Mouse (Mus musculus): Measurements from ENCODE around the gene Fam241b. TPM values are rescaled to one million over a fixed set of nuclear protein-coding genes. Genes with fewer than 3 reads are reported as not detected.

The Fam241b gene
- total and polyA plus RNA-seq, 2 experiments from 2014 or later: 118 to 193 TPM

DNA sequence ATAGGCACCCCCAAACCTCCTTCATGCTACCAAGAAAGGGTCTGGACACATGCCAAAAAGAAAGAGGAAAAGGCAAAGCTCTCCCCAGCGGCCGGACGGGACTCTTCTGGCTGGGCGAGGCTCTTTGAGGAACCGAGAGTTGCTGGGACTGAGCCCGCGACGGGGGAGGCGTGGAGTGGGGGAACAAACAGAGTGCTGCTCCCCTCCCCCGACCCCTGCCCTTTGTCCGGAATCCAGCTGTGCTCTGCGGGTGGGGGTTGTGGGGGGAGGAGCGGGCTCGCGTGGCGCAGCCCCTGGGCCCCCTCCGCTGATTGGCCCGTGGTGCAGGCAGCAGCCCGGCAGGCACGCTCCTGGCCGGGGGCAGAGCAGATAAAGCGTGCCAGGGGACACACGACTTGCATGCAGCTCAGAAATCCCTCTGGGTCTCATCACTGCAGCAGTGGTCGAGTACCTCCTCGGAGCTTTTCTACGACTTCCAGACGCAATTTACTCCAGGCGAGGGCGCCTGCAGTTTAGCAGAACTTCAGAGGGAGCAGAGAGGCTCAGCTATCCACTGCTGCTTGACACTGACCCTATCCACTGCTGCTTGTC lies 10.9 kb downstream of the Fam241b start, which contains the start of gene Neurog3:
Gene Neurog3, plus strand, starts transcription at position 400 of the 591 bp plus-strand sequence.
- Histone ChIP-seq H3K27me3 (ENCODE audit: insufficient read depth, low read length) (peaks cover 89% of the 10 kb centered on the region), H3K4me2 (ENCODE audit: low read depth) (peak within 1 kb of the TSS; percentile 18; the same call in 1 of the 2 replicates), H3K36me3 (ENCODE audit: insufficient read depth) (no peaks in the 10 kb centered on the region), H3K9ac (no peak within 1 kb of the TSS), H3K9me3 (ENCODE audit: low read length) (no peaks in the 10 kb centered on the region), H3K4me1 (ENCODE audit: insufficient read depth) (no peaks in the 10 kb centered on the region; the same call in 1 of the 2 replicates), H3K4me3 (ENCODE audit: low read depth, low read length) (no peak within 1 kb of the TSS), H3K27ac (ENCODE audit: low read depth, low read length) (no peak within 1 kb of the TSS)
- TF ChIP-seq CTCF (IDR thresholded peaks at IDR 0.05; ENCODE audit: low read depth): no peak
- WGBS: 1% methylated on average over 29 of the region's 29 CpGs
- DNase-seq: no peak
- ATAC-seq: no peak

GRCm38 (mm10) chr10:62128316-62128951 lies 15.3 kb downstream of the Fam241b start:
- H3K4me3 ChIP-seq (ENCODE audit: low read depth, low read length): peak overlapping the region; percentile 20
- DNase-seq (peak; percentile 56), ATAC-seq (peak; percentile 68)
- no peaks in the 10 kb centered on the region; the same call in 1 of the 2 replicates for H3K4me1 ChIP-seq (ENCODE audit: insufficient read depth)
- peaks cover 55% of the 10 kb centered on the region for H3K27me3 ChIP-seq (ENCODE audit: insufficient read depth, low read length)
- H3K27ac ChIP-seq (ENCODE audit: low read depth, low read length): no peak overlapping the region
- H3K9ac ChIP-seq: no peak overlapping the region
- no peaks in the 10 kb centered on the region for H3K9me3 ChIP-seq (ENCODE audit: low read length)
- H3K36me3 ChIP-seq (ENCODE audit: insufficient read depth): no peaks in the 10 kb centered on the region
- peak overlapping the region; percentile 52 for H3K4me2 ChIP-seq (ENCODE audit: low read depth)
- TF ChIP-seq CTCF (IDR thresholded peaks at IDR 0.05; ENCODE audit: low read depth): no peak
- 4% methylated on average over 32 of the region's 32 CpGs for WGBS

DNA sequence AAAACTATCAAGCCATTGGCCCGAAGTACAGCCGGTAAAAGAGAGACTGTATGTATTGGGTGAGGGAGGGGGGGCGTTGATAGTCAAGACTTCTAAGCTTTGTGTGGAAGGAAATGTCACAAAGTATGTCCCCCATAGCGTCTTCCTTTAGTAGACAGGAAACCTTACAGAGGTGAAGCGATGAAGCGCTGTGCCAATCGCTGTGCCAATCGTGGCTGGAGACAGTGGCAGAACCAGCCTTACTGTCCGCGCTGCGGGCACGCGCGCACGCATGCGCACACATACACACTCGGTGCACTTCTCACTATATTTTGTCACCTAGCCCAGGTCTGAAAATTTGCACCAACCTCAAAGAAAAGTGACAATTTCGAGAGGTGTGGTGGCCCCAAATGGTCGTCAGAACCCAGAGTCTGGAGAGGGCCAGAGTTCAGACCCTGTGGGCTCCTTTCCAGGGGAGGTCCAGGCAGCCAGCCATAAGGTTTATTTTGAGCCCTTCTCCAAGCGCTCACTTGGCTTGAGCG lies 15.9 kb downstream of the Fam241b start:
- ATAC-seq (no peak), DNase-seq (no peak)
- Histone ChIP-seq H3K27me3 (ENCODE audit: insufficient read depth, low read length) (peaks cover 49% of the 10 kb centered on the region), H3K4me2 (ENCODE audit: low read depth) (peak overlapping the region; percentile 52), H3K36me3 (ENCODE audit: insufficient read depth) (no peaks in the 10 kb centered on the region), H3K27ac (ENCODE audit: low read depth, low read length) (no peak overlapping the region), H3K9me3 (ENCODE audit: low read length) (no peaks in the 10 kb centered on the region), H3K4me3 (ENCODE audit: low read depth, low read length) (peak overlapping the region; percentile 11; the same call in 1 of the 2 replicates), H3K9ac (no peak overlapping the region), H3K4me1 (ENCODE audit: insufficient read depth) (no peaks in the 10 kb centered on the region)
- no peak for TF ChIP-seq CTCF (IDR thresholded peaks at IDR 0.05; ENCODE audit: low read depth)
- WGBS: 38% methylated on average over 21 of the region's 21 CpGs

DNA sequence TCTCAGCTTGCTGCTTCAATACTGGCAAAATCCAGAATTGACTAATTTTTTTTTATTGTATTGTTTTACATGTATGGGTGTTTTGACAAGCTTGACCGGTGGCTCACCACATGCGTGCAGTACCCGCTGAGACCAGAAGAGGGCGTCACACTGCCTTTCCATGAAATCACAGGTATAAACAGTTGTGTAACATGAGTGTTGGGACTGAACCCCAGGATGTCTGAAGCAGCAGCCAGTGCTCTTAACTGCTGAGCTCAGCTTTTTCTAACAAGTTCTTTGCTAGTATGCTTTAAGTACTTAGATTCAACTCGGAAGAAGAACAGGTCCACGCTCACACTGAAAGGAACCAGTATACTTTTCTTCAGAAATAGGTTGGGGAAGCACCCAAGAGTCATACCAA lies 16.6 kb downstream of the Fam241b start:
- peak; percentile 43 for TF ChIP-seq CTCF (IDR thresholded peaks at IDR 0.05; ENCODE audit: low read depth)
- DNase-seq: no peak
- no peak overlapping the region for H3K9ac ChIP-seq
- no peaks in the 10 kb centered on the region for H3K4me1 ChIP-seq (ENCODE audit: insufficient read depth)
- H3K4me2 ChIP-seq (ENCODE audit: low read depth): no peak overlapping the region
- no peaks in the 10 kb centered on the region for H3K36me3 ChIP-seq (ENCODE audit: insufficient read depth)
- WGBS: 41% methylated on average over 6 of the region's 6 CpGs
- H3K27ac ChIP-seq (ENCODE audit: low read depth, low read length): no peak overlapping the region
- ATAC-seq: no peak
- no peaks in the 10 kb centered on the region for H3K9me3 ChIP-seq (ENCODE audit: low read length)
- H3K27me3 ChIP-seq (ENCODE audit: insufficient read depth, low read length): peaks cover 42% of the 10 kb centered on the region
- H3K4me3 ChIP-seq (ENCODE audit: low read depth, low read length): no peak overlapping the region

- Histone ChIP-seq H3K27me3 (ENCODE audit: insufficient read depth, low read length) (no peaks in the 10 kb centered on the region), H3K4me2 (ENCODE audit: low read depth) (no peak overlapping the region), H3K4me3 (ENCODE audit: low read depth, low read length) (no peak overlapping the region), H3K9me3 (ENCODE audit: low read length) (no peaks in the 10 kb centered on the region), H3K4me1 (ENCODE audit: insufficient read depth) (peaks cover 6% of the 10 kb centered on the region; the same call in 1 of the 2 replicates), H3K36me3 (ENCODE audit: insufficient read depth) (no peaks in the 10 kb centered on the region), H3K9ac (no peak overlapping the region), H3K27ac (ENCODE audit: low read depth, low read length) (no peak overlapping the region)
- 27% methylated on average over 9 of the region's 9 CpGs for WGBS
- TF ChIP-seq CTCF (IDR thresholded peaks at IDR 0.05; ENCODE audit: low read depth): no peak
- DNase-seq (no peak), ATAC-seq (no peak)
Observed at GRCm38 (mm10) chr10:62113865-62114647, 29.7 kb downstream of the Fam241b start.

DNA sequence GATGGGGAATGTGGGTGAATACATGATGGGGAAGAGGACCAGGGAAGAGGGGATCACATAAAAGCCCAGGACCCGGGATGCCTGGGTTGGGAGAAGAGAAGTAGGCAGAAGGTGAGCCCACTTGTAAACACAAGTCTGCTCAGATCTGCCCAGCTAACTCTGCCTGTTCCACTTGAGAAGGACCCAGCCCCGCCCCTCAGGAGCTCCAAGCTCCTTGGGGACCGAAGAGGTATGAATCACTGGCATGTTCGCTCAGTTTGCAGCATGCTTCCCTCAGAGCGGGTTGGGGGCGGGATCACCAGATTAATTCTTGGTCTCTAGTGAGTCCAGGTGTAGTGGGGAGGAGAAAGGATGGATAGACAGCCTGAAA lies 32.5 kb downstream of the Fam241b start:
- TF ChIP-seq CTCF (IDR thresholded peaks at IDR 0.05; ENCODE audit: low read depth): no peak
- 43% methylated on average over 6 of the region's 6 CpGs for WGBS
- no peak overlapping the region for H3K27ac ChIP-seq (ENCODE audit: low read depth, low read length)

More for the DNA sequence above, 32.5 kb downstream of the Fam241b start:
- Histone ChIP-seq H3K36me3 (ENCODE audit: insufficient read depth) (0 out of 2 replicates have a peak, but pooled peaks cover 10% of the 10 kb centered on the region), H3K4me3 (ENCODE audit: low read depth, low read length) (peak overlapping the region; percentile 70), H3K4me2 (ENCODE audit: low read depth) (peak overlapping the region; percentile 97), H3K9me3 (ENCODE audit: low read length) (no peaks in the 10 kb centered on the region), H3K27me3 (ENCODE audit: insufficient read depth, low read length) (no peaks in the 10 kb centered on the region), H3K4me1 (ENCODE audit: insufficient read depth) (peaks cover 8% of the 10 kb centered on the region; the same call in 1 of the 2 replicates), H3K9ac (peak overlapping the region; percentile 93)
- DNase-seq (peak; percentile 51), ATAC-seq (peak; percentile 18)
